Mouse (Mus musculus) ES-E14 (cell line): ENCODE data around the gene Plcl1.

ENCODE experiments used
- CHD2 ChIP-seq: IDR thresholded peaks from 2 replicates; pipeline ENCODE4 v1.6.1; 2014; ENCODE audit warnings: mild to moderate bottlenecking, low read depth, low read length, inconsistent platforms
- HCFC1 ChIP-seq: IDR thresholded peaks from 2 replicates; pipeline ENCODE4 v1.6.1; 2012; ENCODE audit warnings: low read length, inconsistent platforms, borderline replicate concordance; ENCODE audit not compliant: insufficient read depth
- MAFK ChIP-seq: IDR thresholded peaks from 2 replicates; pipeline ENCODE4 v1.6.1; 2014; ENCODE audit warnings: mild to moderate bottlenecking, low read depth, low read length, inconsistent platforms; ENCODE audit not compliant: insufficient read depth
- ZC3H11A ChIP-seq: IDR thresholded peaks from 2 replicates; pipeline ENCODE4 v1.6.1; 2012; ENCODE audit warnings: low read depth, mild to moderate bottlenecking, inconsistent platforms, low read length, borderline replicate concordance
- ZNF384 ChIP-seq: IDR thresholded peaks from 2 replicates; pipeline ENCODE4 v1.6.1; 2012; ENCODE audit warnings: low read depth, low read length, inconsistent platforms

GRCm38 (mm10) chr1:55705756-55706155, 300.0 kb downstream of the Plcl1 start:
- no peak for TF ChIP-seq CHD2
- no peak for TF ChIP-seq MAFK
- no peak for TF ChIP-seq ZNF384
- TF ChIP-seq ZC3H11A = no peak
- no peak for TF ChIP-seq HCFC1
